Comparison of ENCODE assay signal across 25 mouse cellular contexts in the genomic region with DNA sequence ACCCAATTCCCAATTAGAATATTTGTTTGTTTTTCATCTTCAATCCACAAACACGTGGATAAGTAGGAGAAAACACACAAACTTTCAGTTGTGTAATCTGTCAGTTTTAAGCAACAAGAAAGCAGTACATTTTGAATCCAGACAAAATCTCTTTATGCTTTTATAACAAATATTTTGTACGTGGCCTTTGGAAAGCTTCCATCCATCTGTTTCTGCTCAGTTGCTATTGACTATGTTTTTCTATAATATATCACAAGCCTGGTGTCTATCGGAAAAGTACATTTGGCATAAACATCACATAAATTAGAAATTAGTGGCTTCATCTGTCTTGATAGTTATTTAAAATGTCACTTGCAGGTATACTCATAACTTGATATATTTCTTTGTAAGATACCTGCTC.
"Had no signal": no experiment of that assay in that cellular context is flagged by ENCODE, and none has a peak within 500 bp of the region (broad histone marks: within the 10 kb centered on the region; RNA-seq: fewer than 3 reads in every experiment).

No protein-coding gene starts in this region.

- H3K4me2 ChIP-seq: heart, embryonic 11.5 days; heart, embryonic 13.5 days; heart, embryonic 15.5 days; hindbrain, embryonic 13.5 days; hindbrain, embryonic 15.5 days; intestine, embryonic 15.5 days; limb, embryonic 13.5 days; liver, embryonic 11.5 days; liver, embryonic 13.5 days; liver, embryonic 15.5 days had no signal

- H3K27me3 ChIP-seq: heart, embryonic 13.5 days; heart, embryonic 15.5 days; hindbrain, embryonic 13.5 days; hindbrain, embryonic 15.5 days; intestine, embryonic 15.5 days; limb, embryonic 13.5 days; liver, embryonic 13.5 days; liver, embryonic 15.5 days had no signal

- H3K9ac ChIP-seq: heart, embryonic 13.5 days; heart, embryonic 15.5 days; hindbrain, embryonic 13.5 days; hindbrain, embryonic 15.5 days; intestine, embryonic 15.5 days; limb, embryonic 13.5 days; liver, embryonic 13.5 days; liver, embryonic 15.5 days had no signal

- DNase-seq: gastrocnemius, postnatal 14 days; gastrocnemius, postnatal 36 days; heart, adult 11 months; heart, adult 2 months; heart, postnatal 14 days; heart, postnatal 36 days; kidney, adult 18-20 months; kidney, adult 8-10 months; kidney, postnatal 25 days; kidney, postnatal 4 days; liver; liver, embryonic 13.5 days had no signal

- H3K4me3 ChIP-seq: heart, adult 2 months; heart, embryonic 13.5 days; heart, embryonic 15.5 days; hindbrain, embryonic 13.5 days; hindbrain, embryonic 15.5 days; intestine, embryonic 15.5 days; layer of hippocampus, adult 2 months; left cerebral cortex, adult 2 months; limb, embryonic 13.5 days; liver, embryonic 13.5 days; liver, embryonic 15.5 days had no signal

- H3K27ac ChIP-seq: heart, adult 2 months; heart, embryonic 13.5 days; heart, embryonic 15.5 days; hindbrain, embryonic 13.5 days; hindbrain, embryonic 15.5 days; intestine, embryonic 15.5 days; layer of hippocampus, adult 2 months; left cerebral cortex, adult 2 months; limb, embryonic 13.5 days; liver, embryonic 13.5 days; liver, embryonic 15.5 days had no signal

- ATAC-seq: inflammation-experienced regulatory T-cells, adult 6 months; intestine, embryonic 15.5 days; intestine, postnatal 0 days had no signal

- H3K4me1 ChIP-seq: heart, embryonic 13.5 days; heart, embryonic 15.5 days; hindbrain, embryonic 13.5 days; hindbrain, embryonic 15.5 days; intestine, embryonic 15.5 days; limb, embryonic 13.5 days; liver, embryonic 13.5 days; liver, embryonic 15.5 days had no signal

- H3K9me3 ChIP-seq: heart, embryonic 13.5 days; heart, embryonic 15.5 days; hindbrain, embryonic 15.5 days; intestine, embryonic 15.5 days; limb, embryonic 13.5 days; liver, embryonic 13.5 days; liver, embryonic 15.5 days had no signal

- H3K36me3 ChIP-seq: heart, embryonic 13.5 days; heart, embryonic 15.5 days; hindbrain, embryonic 13.5 days; hindbrain, embryonic 15.5 days; intestine, embryonic 15.5 days; limb, embryonic 13.5 days; liver, embryonic 13.5 days; liver, embryonic 15.5 days had no signal
